Mouse (Mus musculus) brain, embryonic 14.5 days (tissue): Measurements from ENCODE around the gene Slc5a3. TPM values are rescaled to one million over a fixed set of nuclear protein-coding genes. Genes with fewer than 3 reads are reported as not detected.

Experiments used
- DNase-seq: peaks from one replicate; pipeline ENCODE4 v3.0.0-alpha.2; 2011; ENCODE audit warnings: low read depth
- CTCF ChIP-seq: fragments of 200-500 bp; IDR thresholded peaks from 2 replicates; pipeline ENCODE4 v1.5.1; 2012; ENCODE audit warnings: inconsistent platforms, mild to moderate bottlenecking, moderate library complexity, borderline replicate concordance; ENCODE audit not compliant: insufficient read depth, insufficient read length; ENCODE audit errors: extremely low read depth
- POLR2A ChIP-seq: fragments of 200-500 bp; IDR thresholded peaks from 2 replicates; pipeline ENCODE4 v1.6.1; 2012; ENCODE audit warnings: mild to moderate bottlenecking, inconsistent platforms, borderline replicate concordance; ENCODE audit not compliant: poor library complexity, insufficient read depth, insufficient read length, severe bottlenecking; ENCODE audit errors: extremely low read depth
- polyA plus RNA-seq: library from polyadenylated mRNA; depleted of rRNA; stranded (reverse); fragments of >200 nt; gene quantifications from 2 replicates; pipeline ENCODE4 v1.2.3, GENCODE M21; 2012; rRNA removed

The Slc5a3 gene
- polyA plus RNA-seq = 5.7 and 12.8 TPM in 2 replicates

DNA sequence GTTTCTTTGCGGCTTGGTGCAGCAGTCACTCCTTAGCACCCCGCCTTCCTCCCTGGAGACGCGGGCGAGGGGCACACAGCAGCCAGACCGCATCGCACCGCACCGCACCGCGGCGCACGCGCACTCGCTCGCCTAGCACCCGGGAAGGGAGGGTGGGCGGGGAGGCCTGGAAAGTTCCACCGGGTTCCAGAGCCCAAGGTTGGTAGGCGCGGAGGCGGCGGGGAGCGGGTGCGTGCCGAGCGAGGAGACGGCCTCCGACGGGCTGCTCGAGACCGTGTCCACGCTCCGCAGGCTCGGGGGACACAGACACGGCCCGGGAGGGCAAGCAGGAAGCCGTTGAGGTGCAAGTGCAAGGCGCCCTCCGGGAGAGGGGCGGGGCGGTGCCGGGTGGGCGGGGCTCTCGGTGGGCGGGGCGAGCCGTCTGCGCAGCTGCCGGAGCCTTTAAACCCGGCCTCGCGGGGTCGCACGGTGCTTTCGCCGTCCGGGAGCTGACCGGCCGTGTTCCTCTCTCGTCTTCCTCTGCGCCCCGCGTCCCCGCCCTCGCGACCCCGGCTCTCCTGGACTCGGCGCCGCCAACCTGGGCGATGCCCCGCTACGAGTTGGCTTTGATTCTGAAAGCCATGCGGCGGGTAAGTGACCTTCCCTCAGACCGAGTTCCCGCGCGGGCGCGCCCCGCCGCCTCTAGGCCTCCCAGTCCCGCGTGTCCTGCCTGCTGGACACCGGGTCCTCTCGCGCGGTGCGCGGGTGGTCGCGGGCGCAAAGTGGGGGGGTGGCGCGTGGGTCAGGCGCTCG lies at the start of gene Slc5a3, which contains the start of the genes Mrps6 and Gm49711:
Gene Slc5a3, plus strand, starts transcription at position 471 of the 792 bp plus-strand sequence.
Gene Mrps6, plus strand, starts transcription at position 419 of the 792 bp plus-strand sequence.
Gene Gm49711, plus strand, starts transcription at position 465 of the 792 bp plus-strand sequence.
- TF ChIP-seq CTCF (no peak), POLR2A (peak; percentile 91)
- DNase-seq = peak; percentile 94

DNA sequence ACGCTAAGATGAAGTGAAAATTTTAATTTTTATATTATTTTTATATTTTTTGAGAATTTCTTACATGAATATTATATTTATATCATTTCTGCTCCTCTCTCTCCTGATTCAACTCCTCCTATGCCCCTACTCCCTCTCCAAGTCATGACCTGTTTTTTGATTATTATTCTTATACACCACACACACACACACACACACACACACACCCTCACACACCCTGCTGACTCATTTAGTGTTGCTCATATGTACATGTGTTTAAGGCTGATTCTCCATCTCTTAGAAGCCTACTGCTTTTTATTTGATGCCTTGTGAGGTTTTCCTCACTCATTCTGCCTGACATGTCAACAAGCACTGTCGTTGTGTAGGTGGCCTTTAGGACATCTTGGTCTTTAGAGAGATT lies 48.5 kb upstream of the Slc5a3 start:
- TF ChIP-seq POLR2A (no peak), CTCF (no peak)
- DNase-seq = no peak

DNA sequence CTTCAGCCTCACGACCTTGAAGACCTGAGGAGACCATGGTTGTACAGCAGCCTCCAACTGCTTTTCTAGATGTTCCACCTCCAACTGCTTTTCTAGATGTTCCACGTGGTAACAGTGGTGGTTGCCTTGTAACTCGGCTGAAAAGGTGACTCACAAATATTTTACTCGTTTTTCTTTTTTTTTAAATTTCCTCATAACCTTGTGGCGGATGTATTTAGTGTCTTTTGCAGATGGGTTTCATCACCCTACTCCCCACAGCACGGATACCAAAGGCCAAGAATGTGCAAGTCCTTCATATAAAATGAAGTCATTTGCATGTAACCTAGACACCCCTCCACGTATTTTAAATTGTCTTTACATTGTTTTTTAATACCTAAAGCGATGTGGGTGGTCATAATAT lies 41.3 kb upstream of the Slc5a3 start:
- no peak for TF ChIP-seq POLR2A
- TF ChIP-seq CTCF = no peak
- no peak for DNase-seq

DNA sequence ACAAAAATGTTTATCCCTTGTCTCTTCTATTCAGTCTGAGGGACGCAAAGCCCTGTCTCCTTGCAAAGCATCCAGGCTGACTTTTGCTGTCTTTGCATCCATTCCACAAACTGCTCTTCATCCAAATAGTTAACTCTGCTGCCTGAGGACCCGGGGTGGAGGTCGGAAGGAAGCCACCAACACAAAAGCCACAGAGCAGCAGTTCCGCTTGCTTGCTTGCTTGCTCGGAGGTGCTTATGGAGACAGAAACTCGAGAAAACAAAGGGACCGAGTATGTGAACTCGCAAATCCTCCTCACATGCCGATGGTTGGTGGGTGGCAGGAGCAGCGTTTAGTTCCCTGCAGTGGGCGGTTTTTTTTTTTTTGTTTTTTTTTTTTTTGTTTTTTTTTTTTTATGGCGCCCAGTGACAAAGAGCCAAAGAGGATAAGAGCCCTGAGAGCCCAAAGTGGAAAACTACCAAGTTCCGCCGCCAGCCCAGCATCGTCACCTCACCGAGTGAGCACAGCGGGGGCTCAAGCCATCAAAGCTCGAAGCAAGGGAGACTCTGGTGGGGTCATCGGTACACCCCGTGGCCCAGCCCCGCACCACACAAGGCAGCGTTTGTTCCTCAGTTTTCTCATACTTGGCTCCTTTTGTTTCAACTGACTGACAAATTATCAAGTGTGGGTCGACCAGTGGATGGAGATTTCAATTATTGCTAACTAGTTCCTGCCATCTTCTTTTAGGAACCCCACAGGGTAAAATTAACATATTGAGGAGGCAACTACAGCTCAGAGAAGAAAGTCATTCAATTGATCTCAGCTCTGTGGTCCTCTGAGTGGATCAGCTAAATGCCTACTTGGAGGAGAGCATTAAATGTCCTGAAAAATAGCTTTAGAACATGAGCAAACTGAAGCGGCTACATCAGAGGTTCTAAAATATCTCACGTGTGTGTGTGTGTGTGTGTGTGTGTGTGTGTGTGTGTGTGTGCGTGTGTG lies 38.7 kb upstream of the Slc5a3 start:
- peak; percentile 75 for DNase-seq
- TF ChIP-seq POLR2A (peak; percentile 11; the same call in 1 of the 2 replicates), CTCF (no peak)

DNA sequence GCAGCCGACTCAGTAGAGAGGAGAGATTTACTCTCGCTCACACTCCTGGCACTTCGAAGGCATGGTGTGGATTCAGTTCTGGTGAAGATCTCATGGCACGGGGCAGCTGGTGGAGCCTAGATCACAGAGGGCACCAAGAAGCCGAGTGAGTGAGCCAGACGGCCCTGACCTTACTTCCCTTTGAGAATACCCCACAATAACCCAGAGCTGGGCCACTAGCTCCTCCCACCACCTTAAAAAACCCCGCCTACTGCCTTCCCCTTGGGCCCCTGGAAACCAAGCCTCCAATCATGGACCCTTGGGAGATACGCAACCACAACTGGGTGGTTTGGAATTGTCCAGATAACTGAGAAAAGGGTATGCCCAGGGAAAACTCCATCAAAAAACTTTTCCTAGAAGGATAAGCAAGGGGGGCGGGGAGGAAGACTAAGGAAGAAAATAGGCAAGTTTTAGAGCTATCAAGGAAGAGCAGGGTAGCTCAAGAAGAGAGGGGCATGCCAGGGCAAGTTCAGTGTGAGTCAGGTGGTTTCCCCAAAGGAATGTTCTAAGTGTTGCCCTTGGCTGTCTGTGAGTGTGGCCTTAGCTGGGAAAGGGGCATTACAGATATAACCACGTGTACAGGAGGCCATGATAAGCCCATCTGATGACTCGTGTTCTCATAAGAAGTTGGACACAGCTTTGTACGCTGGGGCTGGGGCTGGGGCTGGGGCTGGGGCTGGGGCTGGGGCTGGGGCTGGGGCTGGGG lies 36.3 kb upstream of the Slc5a3 start:
- TF ChIP-seq CTCF (no peak), POLR2A (no peak)

DNA sequence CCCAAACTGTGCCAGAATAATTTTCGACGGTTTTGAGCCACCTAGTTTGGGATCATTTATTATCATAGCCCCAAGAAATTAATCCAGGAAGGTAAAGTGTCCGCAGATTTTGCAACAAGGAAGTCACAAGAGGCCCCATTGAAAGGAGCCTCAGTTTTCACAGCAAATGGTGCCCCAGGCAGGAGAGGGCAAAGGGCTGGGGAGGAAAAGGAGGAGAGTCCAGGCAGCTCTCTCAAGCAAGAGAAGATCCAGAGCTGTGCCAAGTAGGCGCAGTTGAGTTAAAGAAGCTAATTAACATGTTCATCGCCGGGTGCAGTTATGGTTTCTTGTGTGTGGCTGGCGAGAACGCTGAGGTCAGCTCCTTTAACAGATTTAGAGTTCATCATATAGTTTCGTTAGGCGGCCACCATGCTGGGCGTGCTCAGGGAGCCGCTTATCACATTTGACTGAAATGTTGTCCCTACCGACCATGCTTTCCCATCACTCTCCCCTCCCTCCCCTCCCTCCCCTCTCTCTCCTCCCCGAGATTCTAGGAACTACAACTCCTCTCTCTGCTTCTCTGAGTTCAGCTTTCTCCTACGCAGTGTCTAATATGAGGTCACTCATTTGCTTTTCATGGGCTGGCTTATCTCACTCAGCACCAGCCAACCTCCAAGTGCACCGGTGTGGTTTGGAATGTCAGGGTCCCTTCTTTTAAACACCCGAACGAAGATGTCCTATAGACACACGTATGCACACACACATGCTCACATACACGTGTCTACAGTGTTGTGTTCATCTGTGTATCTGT lies 35.4 kb upstream of the Slc5a3 start:
- TF ChIP-seq CTCF = no peak
- peak; percentile 24 for DNase-seq

More for the DNA sequence above, 36.3 kb upstream of the Slc5a3 start:
- no peak for DNase-seq

DNA sequence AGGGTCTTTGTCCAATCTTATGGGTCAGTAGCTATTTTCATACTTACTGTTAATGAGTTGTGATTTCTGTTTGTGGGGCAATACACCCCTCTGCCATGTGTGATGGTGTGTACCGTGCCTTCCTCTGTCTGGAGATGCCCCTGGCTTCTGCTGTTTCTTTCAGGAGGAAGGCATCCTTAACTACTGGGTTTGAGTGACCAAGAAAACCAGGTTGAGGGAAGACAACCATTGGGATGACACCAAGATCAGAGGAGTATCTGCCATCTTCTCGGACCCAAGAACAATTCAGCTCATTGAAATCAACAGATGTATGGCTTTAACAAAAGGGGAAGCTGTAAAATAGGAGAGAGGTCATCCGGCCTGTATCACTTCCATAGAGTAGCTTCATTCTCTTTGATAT lies 24.8 kb upstream of the Slc5a3 start:
- no peak for TF ChIP-seq POLR2A
- TF ChIP-seq CTCF = no peak
- no peak for DNase-seq

DNA sequence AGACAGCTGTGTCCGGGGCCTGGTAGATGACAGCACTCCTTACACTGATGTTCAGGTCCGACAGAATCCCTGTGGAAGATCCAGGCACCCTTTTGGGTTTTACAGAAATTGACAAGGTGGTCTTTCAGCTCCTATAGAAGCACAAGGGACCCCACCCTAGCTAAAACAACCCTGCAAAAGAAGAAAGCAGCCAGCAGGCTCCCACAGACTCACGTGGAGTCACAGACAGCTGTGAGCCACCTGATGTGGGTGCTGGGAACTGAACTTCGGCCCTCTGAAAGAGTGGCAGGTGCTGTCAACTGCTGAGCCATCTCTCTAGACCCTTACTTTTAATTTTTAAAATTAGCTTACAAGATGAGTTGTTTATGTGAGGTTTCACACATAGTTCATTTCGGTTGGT lies 23.4 kb upstream of the Slc5a3 start:
- no peak for DNase-seq
- no peak for TF ChIP-seq CTCF
- no peak for TF ChIP-seq POLR2A

DNA sequence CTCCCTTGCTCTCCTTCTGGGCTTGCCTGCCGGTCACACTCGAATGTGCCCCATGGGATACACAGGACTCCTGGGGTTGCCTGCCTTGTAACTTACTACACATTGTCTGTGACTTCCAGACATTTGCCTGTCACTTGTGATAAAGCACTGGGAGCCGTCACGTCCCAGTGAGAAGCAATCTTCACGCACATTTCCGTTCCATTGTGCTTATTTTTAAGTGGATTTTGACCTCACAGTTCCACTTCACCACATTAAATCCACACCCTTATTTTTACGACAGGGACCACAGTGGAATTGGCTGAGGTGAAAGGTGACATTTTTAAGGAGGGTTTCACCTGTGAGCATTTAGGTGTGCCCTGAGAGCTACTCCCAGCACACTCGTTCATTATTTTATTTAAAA lies 21.4 kb upstream of the Slc5a3 start:
- DNase-seq = no peak
- TF ChIP-seq CTCF = no peak
- no peak for TF ChIP-seq POLR2A
